10 mouse cellular contexts compared by ENCODE assay signal in the genomic region with DNA sequence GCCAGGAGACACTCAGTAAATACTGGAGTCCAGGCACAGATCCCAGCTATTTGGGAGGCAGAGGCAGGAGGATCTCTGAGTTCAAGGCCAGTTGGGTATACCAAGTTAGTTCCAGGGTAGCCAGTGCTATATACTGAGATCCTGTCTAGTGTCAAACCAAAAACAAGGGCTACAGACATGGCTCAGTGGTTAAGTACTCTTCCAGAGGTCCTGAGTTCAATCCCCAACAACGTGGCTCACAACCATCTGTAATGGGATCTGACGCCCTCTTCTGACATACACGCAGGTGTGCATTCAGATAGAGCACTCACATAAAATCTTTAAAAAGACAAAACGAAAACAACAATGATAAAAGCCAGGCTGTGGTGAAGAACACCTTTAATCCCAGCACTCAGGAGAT. TPM values are rescaled to one million over a fixed set of nuclear protein-coding genes. Genes with fewer than 3 reads are reported as not detected.
A peak's percentile ranks its signal among the peaks of the same experiment; 100 is the strongest.
DNase-seq lines count a peak whose midpoint lies in the region; ATAC-seq and TF ChIP-seq lines count a peak whose summit lies in the region.
"Had no signal": no experiment of that assay in that cellular context is flagged by ENCODE, and none has a peak within 500 bp of the region (broad histone marks: within the 10 kb centered on the region; RNA-seq: fewer than 3 reads in every experiment).

No protein-coding gene starts in this region.

- ATAC-seq in midbrain, embryonic 11.5 days (ENCODE audit: low FRiP score): no peak
- ATAC-seq in midbrain, embryonic 16.5 days: no peak
- no peak for ATAC-seq in limb, embryonic 13.5 days (ENCODE audit: low FRiP score, low read depth)
- ATAC-seq in stomach, postnatal 0 days (ENCODE audit: low FRiP score, low TSS enrichment): no peak

- H3K9me3 ChIP-seq in heart, embryonic 10.5 days: no peaks in the 10 kb centered on the region
- H3K9me3 ChIP-seq in midbrain, embryonic 11.5 days (ENCODE audit: control insufficient read depth, low read length): no peaks in the 10 kb centered on the region
- H3K9me3 ChIP-seq in midbrain, embryonic 16.5 days (replicated peaks; ENCODE audit: control insufficient read depth, low read length, poor library complexity, severe bottlenecking): no peaks in the 10 kb centered on the region
- no peaks in the 10 kb centered on the region for H3K9me3 ChIP-seq in limb, embryonic 13.5 days
- no peaks in the 10 kb centered on the region for H3K9me3 ChIP-seq in stomach, postnatal 0 days (ENCODE audit: control insufficient read depth, low read length)

- no peak for DNase-seq in heart, embryonic 10.5 days (ENCODE audit: low spot score)
- no peak for DNase-seq in heart, postnatal 36 days
- peak; percentile 81 for DNase-seq in midbrain, embryonic 11.5 days (ENCODE audit: low spot score, missing footprints)
- DNase-seq in stomach, postnatal 0 days (ENCODE audit: low spot score): no peak
- DNase-seq in layer of hippocampus, adult 11-12 months (ENCODE audit: low spot score): no peak
- DNase-seq in retina, postnatal 1 day: no peak
- DNase-seq: kidney, adult 9 months had no signal

- 91% methylated on average over 4 of the region's 4 CpGs for WGBS in heart, embryonic 10.5 days
- WGBS in midbrain, embryonic 11.5 days: 94% methylated on average over 4 of the region's 4 CpGs
- 98% methylated on average over 4 of the region's 4 CpGs for WGBS in midbrain, embryonic 16.5 days
- WGBS in limb, embryonic 13.5 days: 90% methylated on average over 4 of the region's 4 CpGs
- 96% methylated on average over 4 of the region's 4 CpGs for WGBS in stomach, postnatal 0 days

- H3K36me3 ChIP-seq in heart, embryonic 10.5 days: peaks cover 84% of the 10 kb centered on the region
- H3K36me3 ChIP-seq in midbrain, embryonic 11.5 days (ENCODE audit: control insufficient read depth, insufficient read depth, low read length): peaks cover 29% of the 10 kb centered on the region
- H3K36me3 ChIP-seq in midbrain, embryonic 16.5 days (ENCODE audit: control insufficient read depth, insufficient read depth, low read length): peaks cover 43% of the 10 kb centered on the region
- peaks cover 82% of the 10 kb centered on the region for H3K36me3 ChIP-seq in limb, embryonic 13.5 days
- peaks cover 20% of the 10 kb centered on the region; the same call in 1 of the 2 replicates for H3K36me3 ChIP-seq in stomach, postnatal 0 days (ENCODE audit: control insufficient read depth, insufficient read depth, low read length)

- intact Hi-C loops in heart, postnatal 36 days (cut with DNase I): no loop called here

- peaks cover 20% of the 10 kb centered on the region for H3K4me1 ChIP-seq in heart, embryonic 10.5 days
- H3K4me1 ChIP-seq in midbrain, embryonic 11.5 days (ENCODE audit: control insufficient read depth, insufficient read depth, low read length): peaks cover 12% of the 10 kb centered on the region
- H3K4me1 ChIP-seq in midbrain, embryonic 16.5 days (ENCODE audit: control insufficient read depth, insufficient read depth, low read length): peaks cover 18% of the 10 kb centered on the region
- peaks cover 23% of the 10 kb centered on the region for H3K4me1 ChIP-seq in limb, embryonic 13.5 days
- no peaks in the 10 kb centered on the region for H3K4me1 ChIP-seq in stomach, postnatal 0 days (replicated peaks; ENCODE audit: control insufficient read depth, insufficient read depth)

- no peak overlapping the region for H3K9ac ChIP-seq in midbrain, embryonic 11.5 days (ENCODE audit: low read length)
- no peak overlapping the region for H3K9ac ChIP-seq in midbrain, embryonic 16.5 days (ENCODE audit: low read depth, low read length)
- peak overlapping the region; percentile 90; the same call in 1 of the 2 replicates for H3K9ac ChIP-seq in limb, embryonic 13.5 days
- H3K9ac ChIP-seq in stomach, postnatal 0 days (ENCODE audit: low read length): no peak overlapping the region

- peak overlapping the region; percentile 94; the same call in 1 of the 2 replicates for H3K27ac ChIP-seq in heart, embryonic 10.5 days
- H3K27ac ChIP-seq in midbrain, embryonic 11.5 days (ENCODE audit: low read depth, low read length): no peak overlapping the region
- H3K27ac ChIP-seq in midbrain, embryonic 16.5 days (ENCODE audit: low read length): no peak overlapping the region
- H3K27ac ChIP-seq in limb, embryonic 13.5 days: no peak overlapping the region
- no peak overlapping the region for H3K27ac ChIP-seq in stomach, postnatal 0 days (replicated peaks)

- TF ChIP-seq CTCF in stomach, postnatal 0 days (IDR thresholded peaks at IDR 0.05; ENCODE audit: low read depth): no peak

- H3K4me3 ChIP-seq in heart, embryonic 10.5 days: peak overlapping the region; percentile 84
- H3K4me3 ChIP-seq in midbrain, embryonic 11.5 days (ENCODE audit: low read depth, low read length): no peak overlapping the region
- H3K4me3 ChIP-seq in midbrain, embryonic 16.5 days (ENCODE audit: low read depth, low read length): no peak overlapping the region
- peak overlapping the region; percentile 82 for H3K4me3 ChIP-seq in limb, embryonic 13.5 days
- peak overlapping the region; percentile 89; the same call in 1 of the 2 replicates for H3K4me3 ChIP-seq in stomach, postnatal 0 days (ENCODE audit: low read depth, low read length)

- H3K27me3 ChIP-seq in heart, embryonic 10.5 days (ENCODE audit: insufficient read depth, poor library complexity, severe bottlenecking): no peaks in the 10 kb centered on the region
- no peaks in the 10 kb centered on the region for H3K27me3 ChIP-seq in midbrain, embryonic 11.5 days (ENCODE audit: control insufficient read depth, insufficient read depth, low read length)
- no peaks in the 10 kb centered on the region for H3K27me3 ChIP-seq in midbrain, embryonic 16.5 days (ENCODE audit: control insufficient read depth, insufficient read depth, low read depth, low read length)
- no peaks in the 10 kb centered on the region for H3K27me3 ChIP-seq in limb, embryonic 13.5 days
- H3K27me3 ChIP-seq in stomach, postnatal 0 days (ENCODE audit: control insufficient read depth, insufficient read depth, low read length): no peaks in the 10 kb centered on the region

- TF ChIP-seq EP300 in stomach, postnatal 0 days (optimal IDR thresholded peaks at IDR 0.05): no peak

- no peak overlapping the region; the same call in 1 of the 2 replicates for H3K4me2 ChIP-seq in midbrain, embryonic 11.5 days
- no peak overlapping the region for H3K4me2 ChIP-seq in midbrain, embryonic 16.5 days (ENCODE audit: low read length)
- peak overlapping the region; percentile 79 for H3K4me2 ChIP-seq in limb, embryonic 13.5 days (replicated peaks)
- H3K4me2 ChIP-seq in stomach, postnatal 0 days (replicated peaks; ENCODE audit: low read depth): peak overlapping the region; percentile 88

RNA-seq across cellular contexts. Expression of a gene that starts 1.1 kb away (rescaled TPM):
- polyA plus RNA-seq in heart, embryonic 10.5 days (2016; fragmentation: Nextera tagmentation; extraction: Ambion mirVana): 52.5 and 53.1 TPM in 2 replicates
- 10 to 100 TPM; 61.9 to 64.7 TPM for total RNA-seq in heart, postnatal 36 days (2021)
- polyA plus RNA-seq in midbrain, embryonic 11.5 days (2014; fragmentation: Nextera tagmentation; extraction: Ambion mirVana): 39.8 and 42.1 TPM in 2 replicates
- 32.8 and 33.4 TPM in 2 replicates for polyA plus RNA-seq in midbrain, embryonic 16.5 days (2015; fragmentation: Nextera tagmentation; extraction: Ambion mirVana)
- polyA plus RNA-seq in limb, embryonic 13.5 days (2015; fragmentation: Nextera tagmentation; extraction: Ambion mirVana): 51.0 and 55.6 TPM in 2 replicates
- polyA plus RNA-seq in stomach, postnatal 0 days (2015; fragmentation: Nextera tagmentation; extraction: Ambion mirVana): 26.5 and 28.2 TPM in 2 replicates

RNA-seq across cellular contexts. Expression of a gene that starts 7.0 kb away (rescaled TPM):
- polyA plus RNA-seq in heart, embryonic 10.5 days (2016; fragmentation: Nextera tagmentation; extraction: Ambion mirVana): 34.4 and 40.3 TPM in 2 replicates
- 10 to 100 TPM; 18.8 to 18.9 TPM for total RNA-seq in heart, postnatal 36 days (2021)
- polyA plus RNA-seq in midbrain, embryonic 11.5 days (2014; fragmentation: Nextera tagmentation; extraction: Ambion mirVana): 38.1 and 38.8 TPM in 2 replicates
- polyA plus RNA-seq in midbrain, embryonic 16.5 days (2015; fragmentation: Nextera tagmentation; extraction: Ambion mirVana): 37.7 and 39.5 TPM in 2 replicates
- polyA plus RNA-seq in limb, embryonic 13.5 days (2015; fragmentation: Nextera tagmentation; extraction: Ambion mirVana): 37.5 and 40.8 TPM in 2 replicates
- polyA plus RNA-seq in stomach, postnatal 0 days (2015; fragmentation: Nextera tagmentation; extraction: Ambion mirVana): 22.2 and 24.1 TPM in 2 replicates

RNA-seq across cellular contexts. Expression of a gene that starts 7.2 kb away (rescaled TPM):
- polyA plus RNA-seq in heart, embryonic 10.5 days (2016; fragmentation: Nextera tagmentation; extraction: Ambion mirVana): 77.8 and 100 TPM in 2 replicates
- total RNA-seq in heart, postnatal 36 days (2021): 10 to 100 TPM; 21.3 to 24.8 TPM
- 100 and 102 TPM in 2 replicates for polyA plus RNA-seq in midbrain, embryonic 11.5 days (2014; fragmentation: Nextera tagmentation; extraction: Ambion mirVana)
- 65.9 and 67.8 TPM in 2 replicates for polyA plus RNA-seq in midbrain, embryonic 16.5 days (2015; fragmentation: Nextera tagmentation; extraction: Ambion mirVana)
- polyA plus RNA-seq in limb, embryonic 13.5 days (2015; fragmentation: Nextera tagmentation; extraction: Ambion mirVana): 99.9 and 104 TPM in 2 replicates
- 49.5 and 49.9 TPM in 2 replicates for polyA plus RNA-seq in stomach, postnatal 0 days (2015; fragmentation: Nextera tagmentation; extraction: Ambion mirVana)

RNA-seq across cellular contexts. Expression of a gene that starts 16.0 kb away (rescaled TPM):
- 1.7 TPM in 1 of 2 replicates, not detected in the other for polyA plus RNA-seq in heart, embryonic 10.5 days (2016; fragmentation: Nextera tagmentation; extraction: Ambion mirVana)
- total RNA-seq in heart, postnatal 36 days (2021): not detected
- not detected in 2 replicates for polyA plus RNA-seq in midbrain, embryonic 11.5 days (2014; fragmentation: Nextera tagmentation; extraction: Ambion mirVana)
- not detected in 2 replicates for polyA plus RNA-seq in midbrain, embryonic 16.5 days (2015; fragmentation: Nextera tagmentation; extraction: Ambion mirVana)
- polyA plus RNA-seq in limb, embryonic 13.5 days (2015; fragmentation: Nextera tagmentation; extraction: Ambion mirVana): not detected in 2 replicates
- polyA plus RNA-seq in stomach, postnatal 0 days (2015; fragmentation: Nextera tagmentation; extraction: Ambion mirVana): 79.6 and 81.7 TPM in 2 replicates
- polyA plus RNA-seq: embryonic facial prominence, embryonic 11.5 days had no signal

RNA-seq across cellular contexts. Expression of a gene that starts 18.5 kb away (rescaled TPM):
- 52.3 and 52.8 TPM in 2 replicates for polyA plus RNA-seq in heart, embryonic 10.5 days (2016; fragmentation: Nextera tagmentation; extraction: Ambion mirVana)
- total RNA-seq in heart, postnatal 36 days (2021): 10 to 100 TPM; 62.3 to 64.3 TPM
- polyA plus RNA-seq in midbrain, embryonic 11.5 days (2014; fragmentation: Nextera tagmentation; extraction: Ambion mirVana): 94.9 and 96.4 TPM in 2 replicates
- 164 and 166 TPM in 2 replicates for polyA plus RNA-seq in midbrain, embryonic 16.5 days (2015; fragmentation: Nextera tagmentation; extraction: Ambion mirVana)
- polyA plus RNA-seq in limb, embryonic 13.5 days (2015; fragmentation: Nextera tagmentation; extraction: Ambion mirVana): 81.7 and 81.9 TPM in 2 replicates
- 41.0 and 41.4 TPM in 2 replicates for polyA plus RNA-seq in stomach, postnatal 0 days (2015; fragmentation: Nextera tagmentation; extraction: Ambion mirVana)

Comparison
In these comparisons a context has a peak if more than half of its experiments do, and no peak if none do; other contexts are left out.
1. H3K4me3 ChIP-seq: peak in heart, embryonic 10.5 days (single experiment), limb, embryonic 13.5 days (single experiment) and stomach, postnatal 0 days (single experiment); none in midbrain, embryonic 11.5 days (single experiment) and midbrain, embryonic 16.5 days (single experiment).
2. H3K4me2 ChIP-seq: peak in limb, embryonic 13.5 days (single experiment) and stomach, postnatal 0 days (single experiment); none in midbrain, embryonic 11.5 days (single experiment) and midbrain, embryonic 16.5 days (single experiment).